Mouse (Mus musculus) myocyte (in vitro differentiated cells): ENCODE data around the gene Olfr742. TPM values are rescaled to one million over a fixed set of nuclear protein-coding genes. Genes with fewer than 3 reads are reported as not detected.

Experiments
- H3K27me3 ChIP-seq: one replicate; pipeline ENCODE4 v1.6.1; 2011; ENCODE audit not compliant: control insufficient read depth, insufficient read depth, insufficient read length
- H3K36me3 ChIP-seq: one replicate; pipeline ENCODE4 v1.6.1; 2011; ENCODE audit not compliant: control insufficient read depth, insufficient read depth
- H3K4me2 ChIP-seq: one replicate; pipeline ENCODE4 v1.6.1; 2011; ENCODE audit warnings: low read depth, control low read depth
- H3K4me3 ChIP-seq: one replicate; pipeline ENCODE4 v1.5.1; 2011; ENCODE audit warnings: mild to moderate bottlenecking, control low read depth, moderate library complexity
- H3K79me2 ChIP-seq: one replicate; pipeline ENCODE4 v1.6.1; 2011; ENCODE audit not compliant: control insufficient read depth, insufficient read depth
- H3ac ChIP-seq: one replicate; pipeline ENCODE4 v1.6.1; 2011; ENCODE audit not compliant: control insufficient read depth, insufficient read length
- CEBPB ChIP-seq: IDR thresholded peaks from 2 replicates; pipeline ENCODE4 v1.6.1; 2011; ENCODE audit warnings: mild to moderate bottlenecking, moderate library complexity; ENCODE audit not compliant: poor library complexity, insufficient read depth, severe bottlenecking
- E2F4 ChIP-seq: IDR thresholded peaks from one replicate; pipeline ENCODE4 v1.6.1; 2011; ENCODE audit warnings: mild to moderate bottlenecking, control low read depth, moderate library complexity; ENCODE audit not compliant: insufficient read depth
- MAX ChIP-seq: IDR thresholded peaks from one replicate; pipeline ENCODE4 v1.6.1; 2011; ENCODE audit warnings: low read depth, mild to moderate bottlenecking, control low read depth
- MYOD1 ChIP-seq, 3 experiments: IDR thresholded peaks; one replicate each; pipeline ENCODE4 v1.6.1; 2011; ENCODE audit warnings: control low read depth in 2 of 3, low read depth in 2 of 3, mild to moderate bottlenecking in 2 of 3, moderate library complexity in 1 of 3; ENCODE audit not compliant: insufficient read length in 2 of 3, control insufficient read depth in 1 of 3
- MYOG ChIP-seq, 3 experiments: IDR thresholded peaks; one replicate each; pipeline ENCODE4 v1.6.1; 2011; ENCODE audit warnings: control low read depth in 2 of 3, low read depth in 2 of 3, mild to moderate bottlenecking in 2 of 3; ENCODE audit not compliant: insufficient read length in 2 of 3, control insufficient read depth in 1 of 3, insufficient read depth in 1 of 3
- POLR2A ChIP-seq: IDR thresholded peaks from one replicate; pipeline ENCODE4 v1.6.1; 2011; ENCODE audit warnings: low read depth, mild to moderate bottlenecking, control low read depth, moderate library complexity; ENCODE audit not compliant: insufficient read length
- POLR2AphosphoS2 ChIP-seq: IDR thresholded peaks from one replicate; pipeline ENCODE4 v1.6.1; 2011; ENCODE audit warnings: low read depth, control low read depth; ENCODE audit not compliant: insufficient read length
- REST ChIP-seq: IDR thresholded peaks from one replicate; pipeline ENCODE4 v1.6.1; 2011; ENCODE audit warnings: mild to moderate bottlenecking, control low read depth, moderate library complexity; ENCODE audit not compliant: insufficient read depth, insufficient read length
- SRF ChIP-seq: IDR thresholded peaks from one replicate; pipeline ENCODE4 v1.6.1; 2011; ENCODE audit warnings: low read depth; ENCODE audit not compliant: control insufficient read depth, insufficient read length
- TCF12 ChIP-seq: IDR thresholded peaks from one replicate; pipeline ENCODE4 v1.6.1; 2011; ENCODE audit warnings: mild to moderate bottlenecking, control low read depth; ENCODE audit not compliant: poor library complexity, insufficient read depth, severe bottlenecking
- TCF3 ChIP-seq: IDR thresholded peaks from one replicate; pipeline ENCODE4 v1.6.1; 2011; ENCODE audit warnings: low read depth, control low read depth; ENCODE audit not compliant: insufficient read length
- USF1 ChIP-seq: IDR thresholded peaks from one replicate; pipeline ENCODE4 v1.6.1; 2011; ENCODE audit warnings: low read depth, mild to moderate bottlenecking, control low read depth, moderate library complexity
- polyA plus RNA-seq: library from polyadenylated mRNA; unstranded; fragments of >200 nt; fragmentation: generic; extraction: Trizol; gene quantifications from one replicate; pipeline ENCODE4 v1.2.1, GENCODE M21; 2012; ENCODE audit warnings: missing spikeins

Gene Olfr742
- polyA plus RNA-seq, result not detected

DNA sequence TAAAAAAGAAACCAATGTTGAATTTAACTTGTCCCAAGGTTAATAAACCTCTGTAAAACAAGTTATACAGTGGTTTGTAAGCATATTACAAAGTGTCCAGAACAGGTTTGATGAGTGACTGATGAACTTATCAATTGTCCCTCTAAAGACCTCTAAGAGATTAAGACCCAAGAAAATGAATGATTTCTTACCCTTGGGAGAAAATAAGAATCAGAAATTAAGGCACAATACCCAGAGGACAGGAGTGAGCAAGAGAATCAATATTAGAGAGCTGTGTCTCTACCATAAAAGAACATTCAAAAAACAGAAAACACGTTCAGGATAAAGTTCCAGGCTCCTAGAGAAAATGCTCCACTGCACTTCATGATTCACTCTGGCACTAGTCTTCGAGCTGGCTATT, at the start of gene Olfr742:
Gene Olfr742 (plus strand): TSS at position 301 of the 400 bp plus-strand sequence.
- H3K4me3 ChIP-seq, result no peak within 1 kb of the TSS
- no peak within 1 kb of the TSS for H3K4me2 ChIP-seq
- H3K27me3 ChIP-seq, result no peaks in the 10 kb centered on the region
- H3K36me3 ChIP-seq, result no peaks in the 10 kb centered on the region
- H3K79me2 ChIP-seq, result no peaks in the 10 kb centered on the region
- no peak within 1 kb of the TSS for H3ac ChIP-seq
- no peak for TF ChIP-seq USF1
- TF ChIP-seq E2F4, result no peak
- TF ChIP-seq POLR2A, result no peak
- TF ChIP-seq MYOG (IDR thresholded peaks at IDR 0.05; ENCODE audit: control insufficient read depth in 1 of 3, insufficient read depth in 1 of 3, insufficient read length in 2 of 3, low read depth in 2 of 3), result no peak
- no peak for TF ChIP-seq TCF3
- no peak for TF ChIP-seq MYOD1 (IDR thresholded peaks at IDR 0.05; ENCODE audit: control insufficient read depth in 1 of 3, insufficient read length in 2 of 3, low read depth in 2 of 3)
- TF ChIP-seq SRF, result no peak
- no peak for TF ChIP-seq TCF12
- no peak for TF ChIP-seq REST
- no peak for TF ChIP-seq CEBPB
- TF ChIP-seq POLR2AphosphoS2, result no peak
- no peak for TF ChIP-seq MAX

DNA sequence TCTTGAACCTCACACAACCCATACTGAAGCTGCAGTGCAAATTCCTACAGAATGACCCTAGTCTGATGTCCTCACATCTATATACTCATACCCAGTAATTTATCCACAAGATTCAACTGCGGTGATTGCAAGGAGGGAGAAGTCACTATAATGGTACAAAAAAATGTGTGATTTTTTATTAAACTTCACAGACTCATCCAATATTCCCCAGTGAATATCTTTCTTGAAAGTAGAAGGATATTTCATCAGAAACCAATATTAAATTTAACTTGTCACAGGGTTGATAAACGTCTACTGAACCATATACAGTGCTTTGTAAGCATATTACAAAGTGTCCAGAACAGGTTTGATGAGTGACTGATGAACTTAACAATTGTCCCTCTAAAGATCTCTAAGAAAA, 31.0 kb upstream of the Olfr742 start, which contains the start of gene Olfr741:
Gene Olfr741 (plus strand): TSS at position 301 of the 400 bp plus-strand sequence.
- H3K36me3 ChIP-seq, result no peaks in the 10 kb centered on the region
- H3K4me2 ChIP-seq, result no peak within 1 kb of the TSS
- no peaks in the 10 kb centered on the region for H3K79me2 ChIP-seq
- H3K27me3 ChIP-seq, result no peaks in the 10 kb centered on the region
- TF ChIP-seq MYOG (IDR thresholded peaks at IDR 0.05; ENCODE audit: control insufficient read depth in 1 of 3, insufficient read depth in 1 of 3, insufficient read length in 2 of 3, low read depth in 2 of 3) (no peak), SRF (no peak), REST (no peak), POLR2A (no peak), MAX (no peak), POLR2AphosphoS2 (no peak), TCF12 (no peak), USF1 (no peak), CEBPB (no peak), TCF3 (no peak), E2F4 (no peak), MYOD1 (IDR thresholded peaks at IDR 0.05; ENCODE audit: control insufficient read depth in 1 of 3, insufficient read length in 2 of 3, low read depth in 2 of 3) (no peak)
- no peak within 1 kb of the TSS for H3ac ChIP-seq
- H3K4me3 ChIP-seq, result no peak within 1 kb of the TSS

DNA sequence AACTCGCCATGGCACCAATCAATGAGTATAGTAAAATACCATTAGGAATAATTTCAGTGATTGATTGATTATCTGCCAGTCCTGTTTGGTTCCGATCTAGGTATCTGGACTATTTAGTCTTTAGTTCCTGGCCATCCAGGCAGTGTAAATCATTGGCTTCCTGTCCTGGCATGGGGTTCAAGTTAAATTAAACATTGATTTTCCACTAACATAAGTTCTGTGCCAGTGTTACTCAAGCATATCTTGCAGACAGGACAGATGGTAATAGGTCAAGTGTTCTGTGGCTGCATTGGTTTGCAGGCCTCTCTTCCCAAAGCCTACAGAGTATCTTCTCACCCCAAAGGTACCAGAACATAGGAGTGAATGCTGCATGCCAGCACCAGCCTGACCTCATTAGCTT, 25.0 kb upstream of the Olfr742 start:
- Histone ChIP-seq H3K27me3 (no peaks in the 10 kb centered on the region), H3K79me2 (no peaks in the 10 kb centered on the region), H3K4me2 (no peak overlapping the region), H3ac (no peak overlapping the region), H3K4me3 (no peak overlapping the region), H3K36me3 (no peaks in the 10 kb centered on the region)
- no peak for TF ChIP-seq MAX
- no peak for TF ChIP-seq REST
- TF ChIP-seq TCF12, result no peak
- no peak for TF ChIP-seq USF1
- no peak for TF ChIP-seq POLR2A
- TF ChIP-seq MYOD1 (IDR thresholded peaks at IDR 0.05; ENCODE audit: control insufficient read depth in 1 of 3, insufficient read length in 2 of 3, low read depth in 2 of 3), result no peak
- no peak for TF ChIP-seq POLR2AphosphoS2
- no peak for TF ChIP-seq CEBPB

DNA sequence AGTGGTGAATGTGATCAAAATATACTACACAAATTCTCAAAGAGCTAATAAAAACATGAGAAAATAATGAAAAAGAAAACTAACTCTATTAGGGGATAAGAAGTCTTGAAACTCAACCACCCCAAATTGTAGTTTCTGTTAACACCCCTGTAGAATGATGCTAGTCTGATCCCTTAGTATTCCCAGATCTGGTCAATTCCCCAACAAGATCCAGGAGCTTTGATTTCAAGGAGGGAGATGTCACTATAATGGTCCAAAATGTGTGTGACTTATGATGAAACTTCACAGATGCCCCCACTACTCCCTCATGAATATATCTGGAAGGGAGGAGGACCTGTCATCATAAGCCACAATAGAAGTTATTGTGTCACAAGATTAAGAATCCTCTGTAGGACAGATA, 18.1 kb downstream of the Olfr742 start, which contains the start of gene Olfr743:
Gene Olfr743 (plus strand): TSS at position 301 of the 400 bp plus-strand sequence.
- Histone ChIP-seq H3K36me3 (no peaks in the 10 kb centered on the region), H3K4me3 (no peak within 1 kb of the TSS), H3K4me2 (no peak within 1 kb of the TSS), H3K79me2 (no peaks in the 10 kb centered on the region), H3K27me3 (no peaks in the 10 kb centered on the region), H3ac (no peak within 1 kb of the TSS)
- TF ChIP-seq REST, result no peak
- TF ChIP-seq USF1, result no peak
- TF ChIP-seq SRF, result no peak
- no peak for TF ChIP-seq CEBPB
- TF ChIP-seq MAX, result no peak
- no peak for TF ChIP-seq TCF3
- TF ChIP-seq MYOG (IDR thresholded peaks at IDR 0.05; ENCODE audit: control insufficient read depth in 1 of 3, insufficient read depth in 1 of 3, insufficient read length in 2 of 3, low read depth in 2 of 3), result no peak
- TF ChIP-seq POLR2A, result no peak
- TF ChIP-seq TCF12, result no peak
- no peak for TF ChIP-seq MYOD1 (IDR thresholded peaks at IDR 0.05; ENCODE audit: control insufficient read depth in 1 of 3, insufficient read length in 2 of 3, low read depth in 2 of 3)
- no peak for TF ChIP-seq POLR2AphosphoS2
- TF ChIP-seq E2F4, result no peak

DNA sequence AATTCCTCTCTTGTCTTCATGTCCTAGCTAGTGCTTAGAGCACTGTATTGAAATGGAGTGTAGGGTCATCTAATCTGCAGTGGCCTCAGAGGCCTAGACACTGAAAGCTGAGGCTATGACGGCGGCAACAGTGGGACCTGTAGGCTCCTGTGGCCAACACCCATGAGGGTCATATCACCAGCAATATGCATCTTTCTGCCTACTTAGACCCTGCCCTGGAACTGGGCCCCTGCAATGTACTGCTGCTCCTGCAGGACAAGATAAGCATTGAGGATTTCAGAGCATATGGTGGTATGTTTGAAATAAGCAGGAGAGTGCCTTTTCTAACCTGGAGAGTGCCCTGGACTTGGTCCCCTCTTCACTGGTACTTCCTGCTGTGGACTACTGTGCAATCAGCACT, 49.3 kb downstream of the Olfr742 start:
- Histone ChIP-seq H3K27me3 (no peaks in the 10 kb centered on the region), H3K36me3 (no peaks in the 10 kb centered on the region), H3K4me2 (no peak overlapping the region), H3ac (no peak overlapping the region), H3K4me3 (no peak overlapping the region), H3K79me2 (no peaks in the 10 kb centered on the region)
- no peak for TF ChIP-seq MYOG (IDR thresholded peaks at IDR 0.05; ENCODE audit: control insufficient read depth in 1 of 3, insufficient read depth in 1 of 3, insufficient read length in 2 of 3, low read depth in 2 of 3)
- TF ChIP-seq SRF, result no peak
- TF ChIP-seq TCF12, result no peak
- no peak for TF ChIP-seq POLR2AphosphoS2
- no peak for TF ChIP-seq MYOD1 (IDR thresholded peaks at IDR 0.05; ENCODE audit: control insufficient read depth in 1 of 3, insufficient read length in 2 of 3, low read depth in 2 of 3)
- TF ChIP-seq REST, result no peak
- TF ChIP-seq USF1, result no peak
- no peak for TF ChIP-seq CEBPB
- no peak for TF ChIP-seq TCF3
- no peak for TF ChIP-seq E2F4
